Mouse (Mus musculus): Measurements from ENCODE around the gene Nynrin.

Nynrin gene

DNA sequence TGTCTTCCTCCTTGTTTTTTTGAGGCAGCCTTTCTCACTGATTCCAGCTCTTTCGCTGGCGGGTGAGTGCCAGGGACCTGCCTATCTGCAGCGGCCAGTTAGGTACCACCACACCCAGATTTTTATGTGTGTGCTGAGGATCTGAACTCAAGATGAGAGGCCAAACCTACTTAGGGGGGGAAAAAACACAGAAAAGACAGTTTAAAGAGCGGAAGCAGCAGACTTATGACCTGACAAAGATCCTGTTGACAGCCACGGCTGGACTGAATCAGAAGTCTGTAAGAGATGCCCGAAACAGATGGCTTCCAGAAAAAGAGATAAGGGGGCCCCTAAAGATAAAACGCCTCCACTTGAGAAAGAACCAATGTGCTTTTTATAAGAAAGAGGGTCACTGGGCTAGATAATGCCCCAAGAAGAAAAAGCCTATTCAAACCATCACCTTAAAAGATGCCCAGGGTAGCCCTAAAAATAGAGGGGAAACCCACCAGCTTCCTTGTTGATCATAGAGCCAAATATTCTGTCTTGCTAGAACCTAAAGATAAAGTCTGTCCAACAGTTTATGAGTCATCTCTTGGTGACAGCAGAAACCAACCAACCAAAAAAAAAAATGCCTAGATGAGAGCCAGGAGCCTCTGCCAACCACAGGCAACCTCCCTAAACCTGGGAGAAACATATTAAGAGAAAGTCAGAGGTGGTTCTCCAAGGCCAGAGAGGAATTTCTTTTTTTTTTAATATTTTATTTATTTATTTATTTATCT is 68.8 kb downstream of the Nynrin start:
- DNase-seq (ENCODE audit: low spot score in 2 of 2) = no peak

Data from spleen, postnatal 36 days (tissue).